Mouse (Mus musculus) testis, adult 2 months (tissue): ENCODE results near the gene Cd36.

Experiments used
- CTCF ChIP-seq: fragments of 200-500 bp; IDR thresholded peaks from 2 replicates; pipeline ENCODE4 v1.5.1; 2012; ENCODE audit warnings: low read depth, mild to moderate bottlenecking, inconsistent platforms, low read length, moderate library complexity; ENCODE audit not compliant: control insufficient read depth, insufficient read depth, insufficient replicate concordance
- POLR2A ChIP-seq: fragments of 200-500 bp; IDR thresholded peaks from 2 replicates; pipeline ENCODE4 v1.6.1; 2012; ENCODE audit warnings: low read depth, mild to moderate bottlenecking, inconsistent platforms, low read length, moderate library complexity; ENCODE audit not compliant: control insufficient read depth

GRCm38 (mm10) chr5:17810336-17810735, 78.3 kb downstream of the Cd36 start:
- TF ChIP-seq CTCF (no peak), POLR2A (no peak)
